Mouse (Mus musculus) monocyte, adult 5-6 weeks (primary cell): ENCODE results near the gene F2. TPM values are rescaled to one million over a fixed set of nuclear protein-coding genes. Genes with fewer than 3 reads are reported as not detected.

Source experiments
- ATAC-seq: fragments of 153-309, 156-312 bp; replicated peaks from 2 replicates; pipeline ENCODE4 v1.8.0; 2017; ENCODE audit warnings: mild to moderate bottlenecking; ENCODE audit not compliant: low TSS enrichment, insufficient number of reproducible peaks, severe bottlenecking, poor library complexity, low FRiP score
- total RNA-seq: library from RNA; stranded (forward); fragments of 200-1000, 200-491, 200-594 nt; gene quantifications from 3 replicates; pipeline ENCODE4 v1.2.3, GENCODE M21; 2017

F2 gene
- 0.29 TPM in 1 of 3 replicates, not detected in the others for total RNA-seq

GRCm38 (mm10) chr2:91636229-91636628 lies at the start of gene F2:
F2 (minus strand) TSS chr2:91636414.
- ATAC-seq: no peak

- ATAC-seq: no peak
These were observed 47.7 kb upstream of the F2 start for GRCm38 (mm10) chr2:91683919-91684318.

- ATAC-seq: no peak
These were observed 46.6 kb upstream of the F2 start for GRCm38 (mm10) chr2:91682850-91683249.

DNA sequence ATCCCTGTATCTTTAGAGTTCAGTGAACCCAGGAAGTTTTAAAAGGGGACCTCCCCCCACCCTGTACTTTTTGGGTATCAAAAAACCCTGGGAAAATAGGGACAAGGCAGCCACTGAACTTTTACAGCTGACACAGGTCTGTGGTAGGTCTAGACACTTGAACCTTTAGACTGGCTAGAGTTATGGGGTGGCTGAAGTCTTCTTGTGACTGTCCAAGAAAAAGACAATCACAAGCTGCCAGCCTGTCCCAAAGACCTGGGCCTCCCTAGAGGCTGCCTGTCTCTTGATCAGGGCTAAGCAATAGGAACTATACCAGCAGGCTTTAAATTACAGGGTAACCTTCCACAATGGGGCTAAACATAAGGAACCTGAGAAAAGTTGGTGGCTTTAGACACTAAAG lies 40.7 kb upstream of the F2 start:
- no peak for ATAC-seq

DNA sequence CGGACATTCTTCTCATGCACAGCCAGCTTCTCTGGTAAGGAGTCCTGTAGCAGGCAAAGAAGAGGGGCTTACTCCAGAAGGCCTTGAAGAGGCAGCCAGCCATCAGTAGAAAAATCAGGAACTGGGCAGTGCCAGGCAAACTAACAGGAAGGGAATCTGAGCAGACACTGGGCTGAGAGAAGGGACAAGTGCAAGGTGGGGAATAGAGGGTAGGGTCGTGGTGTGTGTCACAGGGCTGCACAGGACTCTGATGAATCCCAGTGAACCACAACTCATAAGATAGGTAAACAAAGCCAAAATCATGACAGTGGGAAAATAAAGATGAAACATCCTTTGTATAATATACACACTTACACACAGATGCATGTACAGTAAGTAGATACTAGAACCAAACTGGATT lies 40.2 kb upstream of the F2 start:
- ATAC-seq: no peak

GRCm38 (mm10) chr2:91674895-91675294 lies 38.7 kb upstream of the F2 start:
- no peak for ATAC-seq

GRCm38 (mm10) chr2:91673587-91673986 lies 37.4 kb upstream of the F2 start:
- ATAC-seq: no peak

DNA sequence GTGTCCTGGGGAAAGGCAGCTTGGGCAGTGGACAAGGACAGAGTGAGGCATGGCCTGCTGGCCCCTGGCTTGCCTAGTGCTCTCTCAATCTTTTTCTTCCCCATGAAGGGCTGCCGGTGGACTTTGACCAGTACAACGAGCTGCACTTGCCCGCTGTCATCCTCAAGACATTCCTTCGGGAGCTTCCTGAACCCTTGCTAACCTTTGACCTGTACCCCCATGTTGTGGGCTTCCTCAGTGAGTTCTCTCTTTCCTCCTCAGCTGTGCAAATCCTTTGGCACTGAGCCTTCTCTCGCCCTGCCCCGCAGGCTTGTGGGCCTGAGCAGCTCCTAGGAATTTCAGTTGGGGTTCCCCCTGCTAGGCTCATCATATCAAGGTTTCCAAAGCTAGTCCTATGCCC lies 33.8 kb upstream of the F2 start:
- ATAC-seq: no peak

GRCm38 (mm10) chr2:91669326-91669725 lies 33.1 kb upstream of the F2 start:
- no peak for ATAC-seq

DNA sequence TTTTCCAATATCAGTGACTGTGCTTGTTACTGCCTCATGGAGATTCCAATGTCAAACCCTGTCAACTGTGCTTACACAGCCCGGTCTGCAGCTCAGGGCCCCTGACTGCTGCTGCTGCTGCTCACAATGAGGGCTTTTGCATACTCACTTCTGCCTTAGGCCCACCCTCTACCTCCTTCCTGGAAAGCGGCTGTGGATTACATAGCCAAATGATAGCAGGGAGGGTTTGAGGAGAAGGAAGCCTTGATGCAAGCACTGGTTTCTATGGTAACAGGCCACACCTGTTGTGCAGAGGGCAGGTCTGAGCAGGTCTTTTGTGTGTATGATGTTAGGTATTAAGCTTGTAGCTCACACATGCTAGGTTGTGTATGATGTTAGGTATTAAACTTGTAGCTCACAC lies 31.5 kb upstream of the F2 start:
- no peak for ATAC-seq

DNA sequence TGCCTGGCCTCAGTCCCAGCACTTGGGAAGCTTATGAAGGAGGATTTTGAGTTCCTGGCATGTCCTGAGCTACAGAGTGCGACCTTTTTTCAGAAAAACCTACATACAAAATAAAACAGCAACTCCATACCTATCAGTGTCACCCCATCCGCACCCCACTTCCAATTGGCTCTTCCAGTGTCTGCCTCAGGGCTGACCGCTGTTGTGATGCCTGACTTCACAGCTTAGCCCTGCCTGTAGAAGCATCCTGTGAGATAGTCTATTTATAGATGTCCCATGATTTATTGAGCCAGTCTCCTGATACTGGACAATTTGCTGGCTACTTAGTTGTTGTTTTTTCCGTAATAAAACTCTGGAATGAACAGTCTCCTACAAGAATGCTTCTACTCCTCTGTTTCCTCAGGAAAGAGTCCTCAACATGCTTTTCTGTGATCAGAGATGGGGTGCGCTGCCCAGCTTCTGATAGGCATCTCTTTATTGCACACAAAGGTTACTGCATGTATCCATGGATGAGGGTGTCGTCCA lies 30.2 kb upstream of the F2 start:
- ATAC-seq: no peak

DNA sequence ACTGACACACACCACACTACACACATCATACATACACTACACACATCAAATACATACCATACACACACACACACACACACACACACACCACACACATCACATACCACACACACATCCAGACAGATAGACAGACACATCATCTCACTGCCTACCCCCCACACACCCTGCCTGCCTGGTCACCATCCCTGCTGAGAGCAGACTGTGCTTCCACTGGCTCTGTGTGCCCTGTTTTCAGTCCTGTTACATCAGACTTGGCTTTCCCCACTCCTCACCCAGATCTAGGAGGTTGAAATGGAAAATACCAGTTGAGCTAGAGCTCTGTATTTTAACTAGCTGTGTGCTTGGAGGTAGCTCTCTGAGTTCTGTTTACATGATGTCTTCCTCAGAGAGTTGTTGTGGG lies 28.6 kb upstream of the F2 start:
- no peak for ATAC-seq

GRCm38 (mm10) chr2:91660981-91661380 lies 24.8 kb upstream of the F2 start:
- no peak for ATAC-seq

GRCm38 (mm10) chr2:91659657-91660056 lies 23.4 kb upstream of the F2 start:
- ATAC-seq: no peak

DNA sequence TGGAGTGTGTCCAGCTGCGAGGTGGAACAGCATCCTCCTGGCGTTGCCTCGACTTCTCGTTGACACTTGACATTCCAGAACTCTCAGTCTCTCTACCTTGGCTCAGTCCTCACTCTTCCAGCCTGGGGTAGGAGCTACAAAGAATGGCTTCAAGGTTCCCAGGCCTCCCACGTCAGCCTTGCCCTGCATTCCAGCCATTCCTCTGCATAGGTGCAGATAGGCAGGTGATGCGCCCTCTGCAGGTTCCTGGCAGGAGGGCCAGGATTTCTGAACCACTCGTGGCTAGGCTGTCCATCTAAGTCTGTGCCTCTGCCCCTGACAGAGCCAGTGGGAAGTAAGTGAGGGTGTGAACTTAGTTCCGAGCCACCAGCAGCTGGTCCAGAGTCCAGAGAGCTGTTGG lies 20.6 kb upstream of the F2 start:
- ATAC-seq: no peak

DNA sequence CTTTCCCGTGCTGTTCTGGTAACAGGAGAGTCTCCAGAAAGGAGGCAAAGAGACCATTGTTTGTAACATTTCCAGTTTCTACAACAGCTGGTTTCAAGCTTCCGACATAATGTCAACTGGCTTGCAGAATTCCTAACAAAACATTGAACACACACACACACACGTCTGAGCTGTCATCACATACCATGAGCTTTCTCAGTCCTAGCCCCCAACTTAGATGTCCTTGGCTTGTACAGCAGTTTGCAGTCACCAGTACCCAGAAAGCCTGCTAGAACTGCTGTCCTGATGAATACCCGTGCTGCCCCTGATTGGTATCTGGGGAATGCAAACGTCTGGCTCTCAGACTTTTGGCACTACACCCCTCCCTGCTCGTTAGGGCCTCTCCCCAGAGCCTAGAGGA lies 19.6 kb upstream of the F2 start:
- ATAC-seq: no peak

GRCm38 (mm10) chr2:91655388-91655787 lies 19.2 kb upstream of the F2 start:
- no peak for ATAC-seq

DNA sequence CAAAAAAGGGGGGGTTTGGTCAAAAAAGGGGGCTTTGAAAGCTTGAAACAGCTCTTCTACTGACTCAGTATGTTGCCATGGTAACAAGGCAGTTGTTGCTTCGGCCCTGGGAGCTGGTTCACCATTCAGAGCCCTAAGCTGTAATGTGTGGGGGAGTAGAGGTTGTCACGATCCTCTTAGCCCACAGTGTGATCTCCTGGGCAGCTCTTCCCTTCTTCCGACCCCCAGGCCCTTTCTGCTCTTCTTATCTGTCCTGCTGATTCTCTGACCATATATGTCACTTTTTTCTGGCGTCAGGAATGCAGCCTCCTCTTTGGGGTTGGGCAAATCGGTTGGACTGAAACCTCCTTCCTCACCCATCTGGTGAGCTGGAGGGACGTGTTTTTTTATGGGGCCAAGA lies 16.6 kb upstream of the F2 start:
- no peak for ATAC-seq

GRCm38 (mm10) chr2:91651458-91652258 lies 15.4 kb upstream of the F2 start:
- ATAC-seq: no peak

GRCm38 (mm10) chr2:91650360-91650995 lies 14.3 kb upstream of the F2 start:
- no peak for ATAC-seq
